Mouse (Mus musculus) liver, postnatal 0 days (tissue): Measurements from ENCODE around the gene Ccdc126.

Experiments used
- CTCF ChIP-seq: sonication (generic); IDR thresholded peaks from 2 replicates; pipeline ENCODE4 v1.5.1; 2016; ENCODE audit warnings: antibody characterized with exemption, low read depth
- EP300 ChIP-seq: IDR thresholded peaks from 2 replicates; pipeline ENCODE4 v1.6.1; 2016; ENCODE audit warnings: antibody characterized with exemption, low read depth, mild to moderate bottlenecking

GRCm38 (mm10) chr6:49274416-49275091 is 44.5 kb upstream of the Ccdc126 start:
- TF ChIP-seq CTCF (no peak), EP300 (no peak)
